In genomic region chr4:42948527-42948926, GRCm38 (mm10) we compare ENCODE assay signal across 12 mouse cellular contexts. TPM values are rescaled to one million over a fixed set of nuclear protein-coding genes. Genes with fewer than 3 reads are reported as not detected.
DNase-seq lines count a peak whose midpoint lies in the region; ATAC-seq and TF ChIP-seq lines count a peak whose summit lies in the region.
"Had no signal": no experiment of that assay in that cellular context is flagged by ENCODE, and none has a peak within 500 bp of the region (broad histone marks: within the 10 kb centered on the region; RNA-seq: fewer than 3 reads in every experiment).

No protein-coding gene starts in this region.

- WGBS in hindbrain, embryonic 13.5 days = 34% methylated on average over 13 of the region's 13 CpGs
- WGBS in midbrain, embryonic 16.5 days = 35% methylated on average over 12 of the region's 13 CpGs
- 44% methylated on average over 13 of the region's 13 CpGs for WGBS in lung, adult 2 months

- H3K4me2 ChIP-seq in hindbrain, embryonic 13.5 days = peak overlapping the region; percentile 99; the same call in 1 of the 2 replicates
- H3K4me2 ChIP-seq in midbrain, embryonic 16.5 days (ENCODE audit: low read length) = no peak overlapping the region; the same call in 1 of the 2 replicates

- H3K27ac ChIP-seq in hindbrain, embryonic 13.5 days = peak overlapping the region; percentile 87
- peak overlapping the region; percentile 76 for H3K27ac ChIP-seq in midbrain, embryonic 16.5 days (ENCODE audit: low read length)
- H3K27ac ChIP-seq: embryonic facial prominence, embryonic 13.5 days had no signal

- H3K4me1 ChIP-seq in hindbrain, embryonic 13.5 days (replicated peaks) = peaks cover 68% of the 10 kb centered on the region
- peaks cover 54% of the 10 kb centered on the region for H3K4me1 ChIP-seq in midbrain, embryonic 16.5 days (ENCODE audit: control insufficient read depth, insufficient read depth, low read length)
- H3K4me1 ChIP-seq in lung, adult 2 months (ENCODE audit: control insufficient read depth, insufficient read depth, low read length) = peaks cover 6% of the 10 kb centered on the region

- no peak for TF ChIP-seq POLR2A in brain, embryonic 14.5 days (IDR thresholded peaks at IDR 0.05; ENCODE audit: borderline replicate concordance, extremely low read depth, insufficient read depth, insufficient read length, poor library complexity, severe bottlenecking)
- TF ChIP-seq POLR2A in lung, adult 2 months (IDR thresholded peaks at IDR 0.05; ENCODE audit: borderline replicate concordance, extremely low read depth, low read depth, low read length) = no peak

- no peak overlapping the region for H3K4me3 ChIP-seq in hindbrain, embryonic 13.5 days
- no peak overlapping the region for H3K4me3 ChIP-seq in midbrain, embryonic 16.5 days (ENCODE audit: low read depth, low read length)
- no peak overlapping the region for H3K4me3 ChIP-seq in lung, adult 2 months (replicated peaks; ENCODE audit: extremely low read depth, low read depth, low read length)

- H3K9ac ChIP-seq in hindbrain, embryonic 13.5 days = 0 out of 2 replicates have a peak overlapping the region, but pooled peaks have one; percentile 51
- no peak overlapping the region for H3K9ac ChIP-seq in midbrain, embryonic 16.5 days (ENCODE audit: low read depth, low read length)
- H3K9ac ChIP-seq: liver, postnatal 0 days had no signal

- H3K36me3 ChIP-seq in hindbrain, embryonic 13.5 days = no peaks in the 10 kb centered on the region; the same call in 1 of the 2 replicates
- no peaks in the 10 kb centered on the region for H3K36me3 ChIP-seq in midbrain, embryonic 16.5 days (ENCODE audit: control insufficient read depth, insufficient read depth, low read length)

- no peaks in the 10 kb centered on the region for H3K9me3 ChIP-seq in hindbrain, embryonic 13.5 days
- H3K9me3 ChIP-seq in midbrain, embryonic 16.5 days (replicated peaks; ENCODE audit: control insufficient read depth, low read length, poor library complexity, severe bottlenecking) = no peaks in the 10 kb centered on the region
- H3K9me3 ChIP-seq: embryonic facial prominence, embryonic 13.5 days had no signal

- peak; percentile 45 to 49 for DNase-seq in cerebellum, postnatal 10 days
- no peak for DNase-seq in cerebellum, postnatal 4 days (ENCODE audit: low spot score in 2 of 2)
- peak; percentile 46 for DNase-seq in brain, embryonic 14.5 days (ENCODE audit: low read depth)
- no peak for DNase-seq in adrenal gland, postnatal 4 days (ENCODE audit: low spot score in 2 of 2)
- DNase-seq in lung, adult 18-20 months = no peak
- no peak for DNase-seq in lung, adult 2 months
- DNase-seq: gastrocnemius, postnatal 10 days; liver, postnatal 0 days had no signal

- TF ChIP-seq CTCF in brain, embryonic 14.5 days (IDR thresholded peaks at IDR 0.05; ENCODE audit: borderline replicate concordance, extremely low read depth, insufficient read depth, insufficient read length) = no peak
- no peak for TF ChIP-seq CTCF in lung, adult 2 months (IDR thresholded peaks at IDR 0.05; ENCODE audit: insufficient read depth, low read length)

- no peak for ATAC-seq in hindbrain, embryonic 13.5 days (ENCODE audit: low FRiP score)
- no peak for ATAC-seq in midbrain, embryonic 16.5 days
- ATAC-seq: liver, postnatal 0 days had no signal

- H3K27me3 ChIP-seq in hindbrain, embryonic 13.5 days = 0 out of 2 replicates have a peak, but pooled peaks cover 3% of the 10 kb centered on the region
- no peaks in the 10 kb centered on the region for H3K27me3 ChIP-seq in midbrain, embryonic 16.5 days (ENCODE audit: control insufficient read depth, insufficient read depth, low read depth, low read length)

RNA-seq across cellular contexts. Expression of gene Dnajb5, which starts 1.1 kb away (rescaled TPM):
- polyA plus RNA-seq in brain, embryonic 14.5 days (2012; rRNA removed) = 72.1 and 101 TPM in 2 replicates
- 51.0 and 51.2 TPM in 2 replicates for polyA plus RNA-seq in hindbrain, embryonic 13.5 days (2015; fragmentation: Nextera tagmentation; extraction: Ambion mirVana)
- polyA plus RNA-seq in midbrain, embryonic 16.5 days (2015; fragmentation: Nextera tagmentation; extraction: Ambion mirVana) = 53.8 and 56.8 TPM in 2 replicates
- 10 to 100 TPM; 17.7 to 19.1 TPM for total RNA-seq in adrenal gland, postnatal 4 days (2021)
- 20.0 and 22.1 TPM in 2 replicates for polyA plus RNA-seq in lung, adult 2 months (2012; rRNA removed)

RNA-seq across cellular contexts. Expression of gene 1700022I11Rik, which starts 20.9 kb away (rescaled TPM):
- polyA plus RNA-seq in brain, embryonic 14.5 days (2012; rRNA removed) = not detected in 2 replicates
- polyA plus RNA-seq in hindbrain, embryonic 13.5 days (2015; fragmentation: Nextera tagmentation; extraction: Ambion mirVana) = 0.63 and 0.70 TPM in 2 replicates
- polyA plus RNA-seq in midbrain, embryonic 16.5 days (2015; fragmentation: Nextera tagmentation; extraction: Ambion mirVana) = 0.43 and 0.57 TPM in 2 replicates
- total RNA-seq in adrenal gland, postnatal 4 days (2021) = not detected
- polyA plus RNA-seq in lung, adult 2 months (2012; rRNA removed) = not detected in 2 replicates
- total RNA-seq: gastrocnemius, postnatal 10 days; hematopoietic stem cell, adult 5-6 weeks had no signal
- polyA plus RNA-seq: liver, postnatal 0 days had no signal

RNA-seq across cellular contexts. Expression of gene Phf24, which starts 32.1 kb away (rescaled TPM):
- polyA plus RNA-seq in brain, embryonic 14.5 days (2012; rRNA removed) = 42.3 and 58.2 TPM in 2 replicates
- polyA plus RNA-seq in hindbrain, embryonic 13.5 days (2015; fragmentation: Nextera tagmentation; extraction: Ambion mirVana) = 21.7 and 23.0 TPM in 2 replicates
- polyA plus RNA-seq in midbrain, embryonic 16.5 days (2015; fragmentation: Nextera tagmentation; extraction: Ambion mirVana) = 44.1 and 45.8 TPM in 2 replicates
- total RNA-seq in adrenal gland, postnatal 4 days (2021) = 1 to 10 TPM; 3.4 to 5.4 TPM
- polyA plus RNA-seq in lung, adult 2 months (2012; rRNA removed) = 7.6 and 10.3 TPM in 2 replicates
- total RNA-seq: hematopoietic stem cell, adult 5-6 weeks had no signal

RNA-seq across cellular contexts. Expression of gene Vcp, which starts 51.8 kb away (rescaled TPM):
- polyA plus RNA-seq in brain, embryonic 14.5 days (2012; rRNA removed) = 203 and 264 TPM in 2 replicates
- 524 and 526 TPM in 2 replicates for polyA plus RNA-seq in hindbrain, embryonic 13.5 days (2015; fragmentation: Nextera tagmentation; extraction: Ambion mirVana)
- 498 and 509 TPM in 2 replicates for polyA plus RNA-seq in midbrain, embryonic 16.5 days (2015; fragmentation: Nextera tagmentation; extraction: Ambion mirVana)
- total RNA-seq in adrenal gland, postnatal 4 days (2021) = 100 to 1,000 TPM; 283 to 294 TPM
- polyA plus RNA-seq in lung, adult 2 months (2012; rRNA removed) = 118 and 146 TPM in 2 replicates

Comparison
In these comparisons a context has a peak if more than half of its experiments do, and no peak if none do; other contexts are left out.
1. DNase-seq: peak in cerebellum, postnatal 10 days (2 of 2) and brain, embryonic 14.5 days (single experiment); none in cerebellum, postnatal 4 days (0 of 2), adrenal gland, postnatal 4 days (0 of 2), lung, adult 18-20 months (0 of 2) and lung, adult 2 months (single experiment).